Mouse (Mus musculus) ovary, adult 2 months (tissue): ENCODE results near the gene Gm16181. TPM values are rescaled to one million over a fixed set of nuclear protein-coding genes. Genes with fewer than 3 reads are reported as not detected.

Source experiments
- polyA plus RNA-seq: library from polyadenylated mRNA; depleted of rRNA; stranded (reverse); fragments of >200 nt; gene quantifications from 2 replicates; pipeline ENCODE4 v1.2.3, GENCODE M21; 2012; rRNA removed

Gene Gm16181
- not detected in 2 replicates for polyA plus RNA-seq

DNA sequence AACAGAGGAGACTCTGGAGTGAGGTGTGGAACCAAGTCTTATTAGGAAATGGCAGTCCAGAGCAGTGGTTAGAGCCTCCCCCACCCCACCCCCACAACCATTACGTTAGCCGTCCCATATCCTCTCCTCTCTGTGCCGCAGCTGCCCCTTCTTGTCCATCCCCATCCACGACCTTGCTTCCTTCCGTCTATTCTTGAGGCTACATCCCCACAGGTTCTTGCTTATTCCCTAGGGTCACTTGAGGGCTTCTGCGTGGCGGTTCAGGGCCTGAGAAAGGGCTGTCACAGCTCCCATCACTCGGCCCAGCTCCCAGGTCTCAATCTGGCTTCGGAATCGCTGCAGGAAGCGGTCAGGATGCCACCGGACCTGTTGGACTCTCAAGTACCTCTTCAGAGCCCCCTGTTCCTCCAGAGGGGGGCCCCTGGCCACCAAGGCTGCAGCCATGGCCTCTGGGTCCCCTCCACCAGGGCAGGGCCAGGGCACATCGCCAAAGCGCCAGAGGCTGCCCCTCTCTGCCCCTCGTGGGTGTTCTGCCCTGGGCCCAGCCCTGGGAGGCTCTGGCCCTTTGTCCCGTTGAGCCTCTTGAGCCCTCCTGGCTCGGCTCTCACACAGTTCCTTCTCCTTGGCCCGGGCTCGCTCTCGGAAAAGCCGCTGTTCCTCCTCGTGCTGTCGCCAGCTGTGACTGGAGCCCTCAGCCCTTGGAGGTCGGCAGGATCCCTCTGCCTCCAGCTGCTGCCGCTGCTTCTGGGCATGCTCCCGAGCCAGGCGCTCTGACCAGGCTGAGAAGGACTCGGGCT lies at the start of gene Gm16181:
Gene Gm16181 (plus strand): TSS at position 679 of the 797 bp plus-strand sequence.

DNA sequence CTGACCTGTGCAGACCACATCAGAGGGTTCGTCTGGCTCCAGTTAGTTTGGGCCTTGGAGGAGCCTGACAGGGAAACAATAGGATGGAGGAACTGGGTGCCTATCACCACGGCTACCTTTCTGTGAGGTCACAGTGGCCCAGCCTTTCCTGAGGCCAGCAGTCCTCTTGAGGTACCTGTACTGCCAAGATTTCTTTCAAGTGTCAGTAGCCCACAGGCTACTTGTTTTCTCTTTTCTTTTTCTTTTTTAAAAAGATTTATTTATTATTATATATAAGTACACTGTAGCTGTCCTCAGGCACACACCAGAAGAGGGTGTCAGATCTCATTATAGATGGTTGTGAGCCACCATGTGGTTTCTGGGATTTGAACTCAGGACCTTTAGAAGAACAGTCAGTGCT lies 44.7 kb upstream of the Gm16181 start, which contains the start of gene Aif1:
Gene Aif1 (minus strand): TSS at position 101 of the 400 bp plus-strand sequence.

DNA sequence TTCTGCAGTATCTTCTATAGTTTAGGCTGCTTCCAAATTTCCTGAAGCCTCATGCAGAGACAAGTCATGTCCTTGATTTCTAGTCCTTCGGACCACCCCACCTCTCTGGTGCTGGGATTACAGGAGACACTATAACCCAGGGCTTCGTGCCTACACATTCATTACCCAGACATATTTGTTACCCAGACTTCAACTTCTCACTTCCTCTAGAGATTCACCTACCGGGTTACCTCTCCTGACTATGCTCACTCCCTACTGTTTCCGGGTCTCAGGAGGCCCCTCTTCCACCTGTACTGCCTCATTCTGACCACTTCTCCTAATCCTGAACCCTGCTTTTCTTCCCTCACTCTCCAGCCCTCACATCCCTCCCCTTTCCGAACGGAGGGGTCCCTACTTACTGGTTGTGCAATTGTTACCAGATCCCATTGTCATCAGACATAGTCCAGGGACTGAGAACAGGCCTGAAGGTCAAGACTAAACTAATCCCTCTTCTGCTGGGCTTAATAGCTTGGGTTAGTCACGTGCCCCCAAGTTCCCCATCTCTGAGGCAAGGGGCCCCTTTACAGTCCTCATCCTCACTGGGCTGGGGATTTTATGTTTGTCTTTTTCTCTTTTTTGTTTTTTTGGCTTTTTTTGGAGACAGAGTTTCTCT lies 32.5 kb upstream of the Gm16181 start, which contains the start of gene Lst1:
Gene Lst1 (minus strand): TSS at position 481 of the 652 bp plus-strand sequence.

DNA sequence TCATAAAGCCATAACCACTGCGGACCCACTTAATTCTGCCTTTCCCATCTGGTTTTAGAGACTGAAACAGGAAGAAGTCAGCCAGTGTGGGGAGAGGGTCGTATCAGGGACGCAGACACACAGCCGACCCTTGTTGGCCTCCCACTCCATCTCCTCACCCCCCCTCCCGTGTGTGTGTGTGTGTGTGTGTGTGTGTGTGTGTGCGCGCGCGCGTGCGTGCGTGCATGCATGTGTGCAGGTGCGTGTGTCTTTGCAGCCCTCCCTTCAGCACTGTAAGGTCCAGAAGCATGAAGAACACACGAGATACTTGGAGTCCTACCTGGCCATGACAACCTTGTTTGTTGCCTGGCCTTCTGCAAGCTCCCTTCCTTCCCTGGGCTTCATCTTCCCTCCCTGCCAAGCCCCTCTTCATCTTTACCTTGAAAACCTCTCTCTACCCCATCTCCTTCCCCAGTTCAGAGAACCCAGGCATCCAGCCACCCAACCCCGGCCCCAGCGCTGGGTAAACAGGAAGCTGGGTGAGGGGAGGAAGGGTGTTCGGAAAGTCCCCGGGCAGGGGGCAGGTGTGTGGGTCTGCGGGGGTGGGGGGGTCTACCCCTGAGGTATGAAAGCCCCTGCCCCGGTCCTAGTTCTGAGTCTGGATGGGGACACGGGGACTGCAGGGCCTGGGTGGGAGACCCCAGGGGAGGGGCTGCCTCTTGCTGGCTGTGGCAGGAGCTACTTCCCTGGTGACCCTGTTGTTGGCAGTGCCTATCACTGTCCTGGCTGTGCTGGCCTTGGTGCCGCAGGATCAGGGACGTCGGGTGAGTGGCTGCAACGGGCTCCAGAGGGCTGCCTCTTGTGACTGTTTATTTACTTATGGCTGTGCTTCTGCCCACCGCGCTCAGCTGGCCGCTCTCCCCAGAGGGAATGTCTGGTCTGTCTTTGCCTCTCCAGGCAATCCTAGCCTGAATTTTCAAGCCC lies 26.5 kb upstream of the Gm16181 start, which contains the start of gene Ltb:
Gene Ltb (plus strand): TSS at position 559 of the 963 bp plus-strand sequence.

DNA sequence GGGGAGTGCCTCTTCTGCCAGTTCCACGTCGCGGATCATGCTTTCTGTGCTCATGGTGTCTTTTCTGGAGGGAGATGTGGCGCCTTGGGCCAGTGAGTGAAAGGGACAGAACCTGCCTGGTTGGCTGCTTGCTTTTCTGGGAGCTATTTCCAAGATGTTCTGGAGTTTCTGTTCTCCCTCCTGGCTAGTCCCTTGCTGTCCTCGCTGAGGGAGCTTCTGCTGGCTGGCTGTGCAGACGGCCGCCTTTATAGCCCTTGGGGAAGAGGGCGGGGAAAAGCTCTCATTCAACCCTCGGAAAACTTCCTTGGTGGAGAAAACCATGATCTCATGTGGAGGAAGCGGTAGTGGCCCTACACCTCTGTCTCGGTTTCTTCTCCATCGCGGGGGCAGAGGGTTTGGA lies 18.8 kb upstream of the Gm16181 start, which contains the start of gene Tnf:
Gene Tnf (minus strand): TSS at position 221 of the 400 bp plus-strand sequence.

DNA sequence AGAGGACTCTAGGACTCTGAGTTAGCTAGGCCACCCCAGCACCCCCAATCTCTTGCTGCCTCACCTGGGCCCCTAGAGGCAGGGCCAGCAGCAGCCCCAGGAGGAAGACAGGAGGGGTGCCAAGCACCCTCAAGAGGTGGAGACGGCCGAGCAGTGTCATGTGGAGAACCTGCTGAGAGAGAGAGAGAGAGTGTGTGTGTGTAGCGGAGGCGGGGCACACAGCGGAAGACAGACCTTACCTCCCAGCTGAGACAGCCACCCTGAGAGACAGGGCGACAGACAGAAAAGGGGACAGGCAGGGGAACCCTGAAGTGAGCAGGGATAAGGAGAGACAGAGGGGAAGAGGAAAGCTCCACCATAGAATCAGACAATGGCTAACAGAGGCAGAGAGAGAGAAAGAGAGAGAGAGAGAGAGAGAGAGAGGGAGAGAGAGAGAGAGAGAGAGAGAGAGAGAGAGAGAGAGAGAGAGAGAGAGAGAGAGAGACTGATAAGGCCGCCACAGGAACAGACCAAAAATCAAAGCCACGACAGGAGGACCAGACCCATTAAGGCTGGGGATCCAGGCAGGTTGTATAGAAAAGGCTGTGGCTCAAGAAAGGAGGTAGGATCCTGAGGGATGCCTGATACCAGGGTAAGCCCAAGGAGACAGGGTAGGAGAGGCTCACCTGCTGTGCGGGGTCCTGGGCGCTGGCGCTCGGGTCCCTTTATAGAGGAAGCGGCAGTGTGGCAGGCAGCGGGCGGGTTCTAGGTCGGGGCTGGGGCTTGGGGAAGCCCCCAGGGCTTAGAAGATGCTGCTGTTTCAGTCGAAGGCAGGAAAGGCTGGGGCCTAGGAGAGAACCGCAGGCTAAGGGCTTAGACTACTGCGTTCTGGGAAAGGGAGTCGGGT lies 15.9 kb upstream of the Gm16181 start, which contains the start of gene Lta:
Gene Lta (minus strand): TSS at position 858 of the 886 bp plus-strand sequence.

DNA sequence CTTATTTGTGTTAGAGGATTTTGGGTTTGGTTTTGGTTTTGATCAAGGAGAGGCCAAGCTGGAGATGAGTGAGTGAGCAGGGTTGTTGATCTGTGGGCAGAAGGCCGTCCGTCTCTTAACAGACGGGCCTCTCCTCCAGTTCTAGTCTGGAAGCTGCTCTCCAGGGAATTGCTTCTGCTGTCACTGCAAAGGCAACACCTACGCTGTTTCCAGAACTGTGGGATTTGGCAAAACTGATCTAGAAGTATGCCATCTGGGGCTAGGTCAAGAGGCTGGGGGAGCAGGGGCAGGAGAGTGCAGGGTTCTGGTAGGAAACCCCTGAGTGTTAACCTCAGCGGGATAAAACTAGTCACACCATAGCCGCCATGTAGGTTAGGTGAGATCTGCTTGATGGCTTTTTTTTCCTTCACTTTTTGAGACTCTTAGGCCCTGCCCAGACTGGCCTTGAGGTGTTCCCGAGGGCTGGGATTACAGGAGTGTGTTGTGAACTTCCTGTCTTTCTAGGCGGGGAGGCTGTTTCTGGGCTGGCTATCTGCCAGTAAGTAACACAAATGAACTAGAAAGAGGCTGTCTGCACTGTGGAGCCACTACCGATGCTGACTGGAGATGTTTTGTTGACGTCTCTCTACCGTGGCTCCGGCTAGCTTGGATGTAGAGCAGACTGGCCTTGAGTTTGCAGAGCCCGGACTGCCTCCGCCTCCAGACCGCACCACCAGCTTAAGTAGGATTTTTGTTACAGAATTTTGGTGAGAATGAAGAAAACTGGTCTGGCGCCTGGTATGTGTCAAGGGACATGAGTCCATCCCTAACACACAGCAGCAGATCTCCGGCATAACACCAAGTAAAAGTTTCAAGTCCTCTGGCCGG lies 12.7 kb downstream of the Gm16181 start, which contains the start of gene Atp6v1g2:
Gene Atp6v1g2 (plus strand): TSS at position 547 of the 867 bp plus-strand sequence.

DNA sequence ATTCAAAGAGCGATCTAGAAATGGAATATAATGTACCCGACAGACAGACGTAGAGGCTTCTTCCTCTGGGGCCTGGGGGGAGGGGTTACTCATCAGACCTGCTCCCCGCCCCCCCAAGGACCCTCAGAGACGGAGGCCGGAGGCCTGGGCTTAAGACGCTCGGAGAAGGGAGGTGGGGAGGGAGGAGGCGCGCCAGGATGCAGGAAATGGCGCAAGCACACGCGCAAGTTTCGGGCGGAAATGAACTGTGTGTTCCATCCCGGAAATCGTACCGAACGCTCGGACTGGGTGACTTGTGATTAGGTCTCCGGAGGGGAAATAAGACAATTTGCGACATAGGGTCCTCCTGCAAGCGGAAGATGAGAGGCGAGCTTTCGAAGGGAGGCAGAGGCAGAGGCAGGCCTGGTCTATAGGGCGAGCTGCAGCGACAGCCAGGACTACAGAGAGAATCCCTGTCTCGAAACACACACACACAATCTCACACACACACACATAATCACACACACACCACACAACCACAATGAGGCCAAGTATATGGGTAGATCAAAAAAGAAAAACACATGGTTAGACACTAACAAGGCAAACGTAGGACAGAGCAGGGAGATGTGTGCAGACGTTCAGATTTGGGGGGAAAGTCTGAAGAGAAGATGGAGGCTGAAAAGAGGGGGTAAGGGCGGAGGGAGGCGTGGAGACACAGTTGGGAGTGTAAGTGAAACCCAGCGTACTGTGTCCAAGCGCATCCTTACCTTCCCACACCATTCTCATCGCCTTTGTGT lies 15.2 kb downstream of the Gm16181 start, which contains the start of gene Nfkbil1:
Gene Nfkbil1 (minus strand): TSS at position 179 of the 776 bp plus-strand sequence.

DNA sequence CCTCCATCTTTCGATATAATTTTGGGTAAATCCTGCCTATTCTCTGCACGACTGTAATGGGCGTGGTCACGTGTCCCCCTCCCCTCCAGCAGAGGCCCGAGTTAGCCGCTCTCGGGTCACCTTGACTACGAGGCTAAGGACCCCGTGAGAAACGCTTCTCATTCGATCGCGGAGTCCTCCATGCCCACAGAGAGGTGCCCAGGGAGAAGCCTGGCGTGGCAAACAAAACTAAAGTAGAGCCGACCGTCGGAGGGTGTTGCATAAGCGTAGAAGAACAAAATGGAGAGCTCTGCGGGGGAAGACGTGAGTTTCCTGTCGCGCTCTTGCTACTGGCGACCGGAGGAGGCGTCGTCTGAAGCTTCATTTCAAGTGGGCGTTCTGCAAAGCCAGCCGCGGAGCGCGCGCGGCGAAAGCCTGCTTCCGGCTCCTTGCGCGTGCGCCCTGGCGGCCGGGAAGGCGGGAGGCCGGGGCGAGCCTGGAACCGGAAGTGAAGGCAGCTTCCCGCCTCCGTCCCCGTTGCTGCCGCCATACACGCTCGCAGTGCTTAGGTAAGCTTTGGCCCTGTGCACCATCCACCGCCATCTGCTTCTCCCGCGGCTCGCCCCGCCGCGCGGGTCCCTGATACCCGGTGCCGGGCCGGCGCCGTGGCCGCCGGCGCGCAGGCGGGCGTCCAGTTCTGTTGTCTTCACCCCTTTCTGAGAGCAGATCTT lies 20.8 kb downstream of the Gm16181 start, which contains the start of gene Ddx39b:
Gene Ddx39b (plus strand): TSS at position 442 of the 710 bp plus-strand sequence.

DNA sequence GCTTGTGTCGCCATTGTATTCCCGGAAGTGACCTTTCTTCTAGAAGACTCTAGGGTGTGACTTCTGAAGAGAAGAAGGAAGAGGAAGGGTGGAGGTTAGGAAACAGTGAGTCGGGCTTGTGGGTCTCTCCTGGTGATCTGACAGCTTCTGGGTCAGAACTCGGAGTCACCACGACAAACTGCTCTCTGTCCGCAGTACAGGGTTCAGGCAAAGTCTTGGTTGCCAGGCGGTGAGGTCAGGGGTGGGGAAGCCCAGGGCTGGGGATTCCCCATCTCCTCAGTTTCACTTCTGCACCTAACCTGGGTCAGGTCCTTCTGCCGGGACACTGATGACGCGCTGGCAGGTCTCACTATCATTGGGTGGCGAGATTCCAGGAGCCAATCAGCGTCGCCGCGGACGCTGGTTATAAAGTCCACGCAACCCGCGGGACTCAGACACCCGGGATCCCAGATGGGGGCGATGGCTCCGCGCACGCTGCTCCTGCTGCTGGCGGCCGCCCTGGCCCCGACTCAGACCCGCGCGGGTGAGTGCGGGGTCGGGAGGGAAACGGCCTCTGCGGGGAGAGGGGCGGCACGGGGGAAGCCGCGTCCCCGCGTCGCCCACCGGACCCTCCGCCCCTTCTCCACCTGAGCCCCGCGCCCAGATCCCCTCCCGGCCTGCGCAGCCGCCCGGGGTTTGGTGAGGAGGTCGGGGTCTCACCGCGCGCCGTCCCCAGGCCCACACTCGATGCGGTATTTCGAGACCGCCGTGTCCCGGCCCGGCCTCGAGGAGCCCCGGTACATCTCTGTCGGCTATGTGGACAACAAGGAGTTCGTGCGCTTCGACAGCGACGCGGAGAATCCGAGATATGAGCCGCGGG lies 42.3 kb downstream of the Gm16181 start, which contains the start of gene H2-D1:
Gene H2-D1 (plus strand): TSS at position 67 of the 859 bp plus-strand sequence.

Other genes starting within 250 kb of the Gm16181 start
- 71.2 and 74.4 TPM in 2 replicates for gene Hspa1a, start 248.7 kb upstream of the Gm16181 start, polyA plus RNA-seq
- 0.28 and 0.47 TPM in 2 replicates for gene Hspa1l, start 248.1 kb upstream of the Gm16181 start, polyA plus RNA-seq
- 107 and 128 TPM in 2 replicates for gene Lsm2, start 239.0 kb upstream of the Gm16181 start, polyA plus RNA-seq
- gene Vars, start 219.8 kb upstream of the Gm16181 start, polyA plus RNA-seq = 349 and 387 TPM in 2 replicates
- gene Vwa7, start 204.3 kb upstream of the Gm16181 start, polyA plus RNA-seq = 1.6 and 1.7 TPM in 2 replicates
- gene Sapcd1, start 192.8 kb upstream of the Gm16181 start, polyA plus RNA-seq = 2.2 and 3.1 TPM in 2 replicates
- gene Msh5, start 174.1 kb upstream of the Gm16181 start, polyA plus RNA-seq = 2.8 and 3.2 TPM in 2 replicates
- 134 and 150 TPM in 2 replicates for gene Clic1, start 170.9 kb upstream of the Gm16181 start, polyA plus RNA-seq
- 113 and 116 TPM in 2 replicates for gene Ddah2, start 161.8 kb upstream of the Gm16181 start, polyA plus RNA-seq
- gene Ly6g6c, start 155.4 kb upstream of the Gm16181 start, polyA plus RNA-seq = not detected in 2 replicates
- gene Mpig6b, start 154.7 kb upstream of the Gm16181 start, polyA plus RNA-seq = 0.25 and 0.36 TPM in 2 replicates
- gene Ly6g6e, start 143.9 kb upstream of the Gm16181 start, polyA plus RNA-seq = 13.7 and 17.0 TPM in 2 replicates
- gene Ly6g6d, start 142.8 kb upstream of the Gm16181 start, polyA plus RNA-seq = 7.4 and 8.5 TPM in 2 replicates
- gene Ly6g6f, start 135.2 kb upstream of the Gm16181 start, polyA plus RNA-seq = not detected in 2 replicates
- 223 and 260 TPM in 2 replicates for gene Abhd16a, start 131.6 kb upstream of the Gm16181 start, polyA plus RNA-seq
- gene Ly6g5c, start 112.6 kb upstream of the Gm16181 start, polyA plus RNA-seq = not detected in 2 replicates
- gene Ly6g5b, start 105.4 kb upstream of the Gm16181 start, polyA plus RNA-seq = 1.5 and 2.3 TPM in 2 replicates
- 17.4 and 20.2 TPM in 2 replicates for gene Gpank1, start 99.4 kb upstream of the Gm16181 start, polyA plus RNA-seq
- gene Csnk2b, start 98.8 kb upstream of the Gm16181 start, polyA plus RNA-seq = 246 and 449 TPM in 2 replicates
- 7.9 and 13.4 TPM in 2 replicates for gene D17H6S53E, start 94.5 kb upstream of the Gm16181 start, polyA plus RNA-seq
- 0.16 and 0.37 TPM in 2 replicates for gene Apom, start 88.8 kb upstream of the Gm16181 start, polyA plus RNA-seq
- gene Bag6, start 85.7 kb upstream of the Gm16181 start, polyA plus RNA-seq = 379 and 401 TPM in 2 replicates
- gene Prrc2a, start 55.9 kb upstream of the Gm16181 start, polyA plus RNA-seq = 592 and 637 TPM in 2 replicates
- gene Aif1, start 44.8 kb upstream of the Gm16181 start, polyA plus RNA-seq = 1.4 and 1.9 TPM in 2 replicates
- 15.6 and 19.9 TPM in 2 replicates for gene Lst1, start 32.4 kb upstream of the Gm16181 start, polyA plus RNA-seq
- 4.6 and 6.7 TPM in 2 replicates for gene Ltb, start 26.4 kb upstream of the Gm16181 start, polyA plus RNA-seq
- gene Tnf, start 18.8 kb upstream of the Gm16181 start, polyA plus RNA-seq = 0.62 and 0.77 TPM in 2 replicates
- gene Lta, start 15.5 kb upstream of the Gm16181 start, polyA plus RNA-seq = 0.16 and 0.36 TPM in 2 replicates
- gene Atp6v1g2, start 12.8 kb downstream of the Gm16181 start, polyA plus RNA-seq = 6.9 and 13.4 TPM in 2 replicates
- gene Nfkbil1, start 15.0 kb downstream of the Gm16181 start, polyA plus RNA-seq = 42.9 and 64.2 TPM in 2 replicates
- 360 and 468 TPM in 2 replicates for gene Ddx39b, start 20.9 kb downstream of the Gm16181 start, polyA plus RNA-seq
- gene H2-D1, start 41.9 kb downstream of the Gm16181 start, polyA plus RNA-seq = 422 and 558 TPM in 2 replicates
- not detected in 2 replicates for gene H2-Q1, start 99.6 kb downstream of the Gm16181 start, polyA plus RNA-seq
- 1.3 and 2.0 TPM in 2 replicates for gene H2-Q2, start 121.4 kb downstream of the Gm16181 start, polyA plus RNA-seq
- 77.6 and 85.0 TPM in 2 replicates for gene H2-Q4, start 158.8 kb downstream of the Gm16181 start, polyA plus RNA-seq
- 20.9 and 39.7 TPM in 2 replicates for gene H2-Q6, start 204.0 kb downstream of the Gm16181 start, polyA plus RNA-seq
- gene H2-Q7, start 218.3 kb downstream of the Gm16181 start, polyA plus RNA-seq = 52.3 and 110 TPM in 2 replicates
- gene H2-Q10, start 249.3 kb downstream of the Gm16181 start, polyA plus RNA-seq = 23.2 and 37.6 TPM in 2 replicates